Mouse (Mus musculus): ENCODE results near the gene Igdcc3. TPM values are rescaled to one million over a fixed set of nuclear protein-coding genes. Genes with fewer than 3 reads are reported as not detected.
"Not testable (repeated sequence)": the region's sequence is repeated elsewhere in the genome, so short reads cannot be mapped to it uniquely, and the experiment has no call there.

Gene Igdcc3
- total RNA-seq, 1 experiment from 2014 or later: not detected

- ATAC-seq (replicated peaks; ENCODE audit: insufficient number of reproducible peaks, low FRiP score, low TSS enrichment, poor library complexity, severe bottlenecking): peak; percentile 60
Measured at GRCm38 (mm10) chr9:65196738-65197569, 56.0 kb downstream of the Igdcc3 start.

GRCm38 (mm10) chr9:65197826-65198225 lies 56.8 kb downstream of the Igdcc3 start:
- no peak for ATAC-seq (replicated peaks; ENCODE audit: insufficient number of reproducible peaks, low FRiP score, low TSS enrichment, poor library complexity, severe bottlenecking)

GRCm38 (mm10) chr9:65199723-65200122 lies 58.7 kb downstream of the Igdcc3 start:
- ATAC-seq (replicated peaks; ENCODE audit: insufficient number of reproducible peaks, low FRiP score, low TSS enrichment, poor library complexity, severe bottlenecking): no peak

- ATAC-seq (replicated peaks; ENCODE audit: insufficient number of reproducible peaks, low FRiP score, low TSS enrichment, poor library complexity, severe bottlenecking): no peak
Measured at GRCm38 (mm10) chr9:65200606-65201005, 59.6 kb downstream of the Igdcc3 start.

GRCm38 (mm10) chr9:65201021-65201380 lies 60.0 kb downstream of the Igdcc3 start:
- no peak for ATAC-seq (replicated peaks; ENCODE audit: insufficient number of reproducible peaks, low FRiP score, low TSS enrichment, poor library complexity, severe bottlenecking)

- peak; percentile 86 for ATAC-seq (replicated peaks; ENCODE audit: insufficient number of reproducible peaks, low FRiP score, low TSS enrichment, poor library complexity, severe bottlenecking)
Measured at GRCm38 (mm10) chr9:65201381-65202164, 60.6 kb downstream of the Igdcc3 start.

- ATAC-seq (replicated peaks; ENCODE audit: insufficient number of reproducible peaks, low FRiP score, low TSS enrichment, poor library complexity, severe bottlenecking): no peak
Measured at GRCm38 (mm10) chr9:65202165-65202754, 61.3 kb downstream of the Igdcc3 start.

- ATAC-seq (replicated peaks; ENCODE audit: insufficient number of reproducible peaks, low FRiP score, low TSS enrichment, poor library complexity, severe bottlenecking): no peak
Measured at GRCm38 (mm10) chr9:65205049-65205815, 64.2 kb downstream of the Igdcc3 start.

GRCm38 (mm10) chr9:65207041-65207815 lies 66.2 kb downstream of the Igdcc3 start:
- not testable (repeated sequence) for ATAC-seq (replicated peaks; ENCODE audit: insufficient number of reproducible peaks, low FRiP score, low TSS enrichment, poor library complexity, severe bottlenecking)

- no peak for ATAC-seq (replicated peaks; ENCODE audit: insufficient number of reproducible peaks, low FRiP score, low TSS enrichment, poor library complexity, severe bottlenecking)
Measured at GRCm38 (mm10) chr9:65208293-65209179, 67.5 kb downstream of the Igdcc3 start.

- no peak for ATAC-seq (replicated peaks; ENCODE audit: insufficient number of reproducible peaks, low FRiP score, low TSS enrichment, poor library complexity, severe bottlenecking)
Measured at GRCm38 (mm10) chr9:65211598-65211997, 70.6 kb downstream of the Igdcc3 start.

- ATAC-seq (replicated peaks; ENCODE audit: insufficient number of reproducible peaks, low FRiP score, low TSS enrichment, poor library complexity, severe bottlenecking): no peak
Measured at GRCm38 (mm10) chr9:65214425-65214777, 73.4 kb downstream of the Igdcc3 start.

GRCm38 (mm10) chr9:65214778-65215493 lies 73.9 kb downstream of the Igdcc3 start:
- ATAC-seq (replicated peaks; ENCODE audit: insufficient number of reproducible peaks, low FRiP score, low TSS enrichment, poor library complexity, severe bottlenecking): peak; percentile 69

GRCm38 (mm10) chr9:65215494-65216126 lies 74.6 kb downstream of the Igdcc3 start:
- ATAC-seq (replicated peaks; ENCODE audit: insufficient number of reproducible peaks, low FRiP score, low TSS enrichment, poor library complexity, severe bottlenecking): 0 out of 2 replicates have a peak, but pooled peaks have one; percentile 9

- no peak for ATAC-seq (replicated peaks; ENCODE audit: insufficient number of reproducible peaks, low FRiP score, low TSS enrichment, poor library complexity, severe bottlenecking)
Measured at GRCm38 (mm10) chr9:65216972-65217371, 76.0 kb downstream of the Igdcc3 start.

GRCm38 (mm10) chr9:65217661-65218060 lies 76.7 kb downstream of the Igdcc3 start:
- no peak for ATAC-seq (replicated peaks; ENCODE audit: insufficient number of reproducible peaks, low FRiP score, low TSS enrichment, poor library complexity, severe bottlenecking)
